Mouse (Mus musculus) frontal cortex, postnatal 10 days (tissue): ENCODE data around the gene Psmg4.

Experiments
- DNase-seq, 2 experiments: peaks; one replicate each; pipeline ENCODE4 v3.0.0; 2022; ENCODE audit warnings: low spot score in 2 of 2, mixed read lengths in 1 of 2

Psmg4 gene

GRCm38 (mm10) chr13:34193384-34193783 lies 30.6 kb downstream of the Psmg4 start:
- DNase-seq, result no peak

- no peak for DNase-seq
These were observed 32.9 kb downstream of the Psmg4 start for GRCm38 (mm10) chr13:34195676-34196075.

GRCm38 (mm10) chr13:34205216-34205615 lies 42.5 kb downstream of the Psmg4 start:
- no peak for DNase-seq

- DNase-seq, result no peak
These were observed 45.1 kb downstream of the Psmg4 start for GRCm38 (mm10) chr13:34207714-34208470.

GRCm38 (mm10) chr13:34211261-34211775 lies 48.6 kb downstream of the Psmg4 start:
- DNase-seq, result no peak

- no peak for DNase-seq
These were observed 50.0 kb downstream of the Psmg4 start for GRCm38 (mm10) chr13:34212735-34213212.

GRCm38 (mm10) chr13:34214855-34215254 lies 52.1 kb downstream of the Psmg4 start:
- DNase-seq, result no peak

- no peak for DNase-seq
These were observed 56.0 kb downstream of the Psmg4 start for GRCm38 (mm10) chr13:34218776-34219175.

GRCm38 (mm10) chr13:34219728-34220127 lies 57.0 kb downstream of the Psmg4 start:
- DNase-seq, result no peak

- no peak for DNase-seq
These were observed 60.2 kb downstream of the Psmg4 start for GRCm38 (mm10) chr13:34222985-34223384.

GRCm38 (mm10) chr13:34226940-34227339 lies 64.2 kb downstream of the Psmg4 start:
- DNase-seq, result no peak
